ENCODE assay signal across 25 mouse cellular contexts in genomic region chr12:14687263-14687662, GRCm38 (mm10).
DNase-seq lines count a peak whose midpoint lies in the region; ATAC-seq lines count a peak whose summit lies in the region.
"Had no signal": no experiment of that assay in that cellular context is flagged by ENCODE, and none has a peak within 500 bp of the region (broad histone marks: within the 10 kb centered on the region; RNA-seq: fewer than 3 reads in every experiment).

No protein-coding gene starts in this region.

- H3K9me3 ChIP-seq in midbrain, embryonic 14.5 days (ENCODE audit: control insufficient read depth, low read length), result no peaks in the 10 kb centered on the region
- H3K9me3 ChIP-seq: embryonic facial prominence, embryonic 10.5 days; heart, embryonic 15.5 days; hindbrain, embryonic 15.5 days; lung, embryonic 15.5 days; midbrain, embryonic 15.5 days; neural tube, embryonic 12.5 days had no signal

- no peak for ATAC-seq in midbrain, embryonic 14.5 days (ENCODE audit: low FRiP score, low TSS enrichment)
- ATAC-seq: forebrain, embryonic 16.5 days; midbrain, embryonic 15.5 days had no signal

- H3K4me1 ChIP-seq in midbrain, embryonic 14.5 days (ENCODE audit: control insufficient read depth, insufficient read depth, low read length), result no peaks in the 10 kb centered on the region
- H3K4me1 ChIP-seq: embryonic facial prominence, embryonic 10.5 days; heart, embryonic 15.5 days; hindbrain, embryonic 15.5 days; lung, embryonic 15.5 days; midbrain, embryonic 15.5 days; neural tube, embryonic 12.5 days had no signal

- no peak overlapping the region for H3K27ac ChIP-seq in midbrain, embryonic 14.5 days (replicated peaks; ENCODE audit: low read depth, low read length)
- H3K27ac ChIP-seq: embryonic facial prominence, embryonic 10.5 days; heart, embryonic 15.5 days; hindbrain, embryonic 15.5 days; kidney, postnatal 0 days; layer of hippocampus, adult 2 months; left cerebral cortex, adult 2 months; liver, embryonic 14.5 days; lung, embryonic 15.5 days; midbrain, embryonic 15.5 days; neural tube, embryonic 12.5 days had no signal

- no peaks in the 10 kb centered on the region for H3K27me3 ChIP-seq in midbrain, embryonic 14.5 days (ENCODE audit: control insufficient read depth, insufficient read depth, low read length)
- H3K27me3 ChIP-seq: heart, embryonic 15.5 days; hindbrain, embryonic 15.5 days; lung, embryonic 15.5 days; midbrain, embryonic 15.5 days; neural tube, embryonic 12.5 days had no signal

- peak; percentile 69 for DNase-seq in right cerebral cortex, adult 18-20 months
- no peak for DNase-seq in right cerebral cortex, postnatal 4 days
- DNase-seq in left cerebral cortex, adult 9 months (ENCODE audit: low spot score in 2 of 2), result peak; percentile 27 to 59
- peak; percentile 17 for DNase-seq in right cerebral cortex, postnatal 14 days
- no peak for DNase-seq in kidney, postnatal 25 days
- no peak for DNase-seq in thymus, postnatal 14 days
- DNase-seq in midbrain, embryonic 14.5 days, result no peak
- DNase-seq: adrenal gland, postnatal 14 days; cerebellum, adult 8-10 months; heart, postnatal 4 days; kidney, adult 2 months; lung, postnatal 36 days; retina, postnatal 1 day; thymus, postnatal 36 days had no signal

- H3K4me3 ChIP-seq in midbrain, embryonic 14.5 days (replicated peaks; ENCODE audit: low read depth, low read length), result no peak overlapping the region
- H3K4me3 ChIP-seq: embryonic facial prominence, embryonic 10.5 days; heart, embryonic 15.5 days; hindbrain, embryonic 15.5 days; layer of hippocampus, adult 2 months; left cerebral cortex, adult 2 months; lung, embryonic 15.5 days; midbrain, embryonic 15.5 days; neural tube, embryonic 12.5 days had no signal

- no peaks in the 10 kb centered on the region for H3K36me3 ChIP-seq in midbrain, embryonic 14.5 days (ENCODE audit: control insufficient read depth, insufficient read depth, low read length)
- H3K36me3 ChIP-seq: embryonic facial prominence, embryonic 10.5 days; heart, embryonic 15.5 days; hindbrain, embryonic 15.5 days; lung, embryonic 15.5 days; midbrain, embryonic 15.5 days; neural tube, embryonic 12.5 days had no signal

- H3K9ac ChIP-seq in midbrain, embryonic 14.5 days (replicated peaks; ENCODE audit: low read length), result no peak overlapping the region
- H3K9ac ChIP-seq: heart, embryonic 15.5 days; hindbrain, embryonic 15.5 days; liver, embryonic 14.5 days; lung, embryonic 15.5 days; midbrain, embryonic 15.5 days; neural tube, embryonic 12.5 days had no signal

- WGBS in midbrain, embryonic 14.5 days, result 83% methylated on average over 5 of the region's 5 CpGs

- H3K4me2 ChIP-seq in midbrain, embryonic 14.5 days (ENCODE audit: low read length), result no peak overlapping the region
- H3K4me2 ChIP-seq: heart, embryonic 15.5 days; hindbrain, embryonic 15.5 days; lung, embryonic 15.5 days; midbrain, embryonic 15.5 days; neural tube, embryonic 12.5 days had no signal

Comparison
In these comparisons a context has a peak if more than half of its experiments do, and no peak if none do; other contexts are left out.
1. DNase-seq: peak in right cerebral cortex, adult 18-20 months (single experiment), left cerebral cortex, adult 9 months (2 of 2) and right cerebral cortex, postnatal 14 days (single experiment); none in right cerebral cortex, postnatal 4 days (single experiment), kidney, postnatal 25 days (0 of 2), thymus, postnatal 14 days (single experiment) and midbrain, embryonic 14.5 days (single experiment).